Mouse (Mus musculus): ENCODE data around the gene Rfwd3.
"Not testable (repeated sequence)": the region's sequence is repeated elsewhere in the genome, so short reads cannot be mapped to it uniquely, and the experiment has no call there.

Rfwd3 gene

DNA sequence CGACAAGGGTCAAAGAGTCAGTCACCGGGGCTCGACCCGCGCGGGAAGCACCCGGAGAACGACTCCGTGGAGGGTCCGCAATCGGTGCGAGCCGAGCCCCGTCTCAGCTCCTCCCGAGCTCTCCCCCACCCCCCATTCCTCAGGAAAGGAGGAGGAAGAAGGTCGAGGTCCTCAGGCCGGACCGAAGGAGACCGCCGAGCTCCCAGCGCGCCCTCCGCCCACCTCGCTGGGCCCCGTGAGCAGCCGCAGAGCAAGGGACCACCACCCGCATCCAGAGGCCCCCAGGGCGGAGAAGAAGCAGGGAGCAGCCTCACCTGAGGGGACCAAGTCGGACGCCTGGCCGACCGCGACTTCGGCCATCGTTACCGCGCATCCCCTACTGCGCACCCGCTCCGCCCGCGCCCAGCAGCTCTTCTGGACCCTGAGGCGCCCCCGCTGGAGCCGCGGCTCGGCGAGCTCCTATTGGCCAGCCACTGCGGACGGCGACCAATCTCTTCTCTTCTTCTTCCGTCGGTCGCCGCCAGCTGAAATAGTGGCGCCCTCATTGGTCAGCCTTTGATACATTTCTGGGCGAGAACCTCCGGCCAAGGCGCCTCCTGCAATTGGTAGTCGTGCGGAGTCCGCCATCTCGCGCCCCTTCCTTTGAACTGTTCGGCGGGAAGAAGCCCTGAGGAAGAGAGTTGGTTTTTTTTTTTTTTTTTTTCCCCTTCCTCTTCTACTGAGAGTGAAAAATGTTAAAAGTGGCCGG is at the start of gene Rfwd3:
TSS of gene Rfwd3 (minus strand) at position 402 of the 748 bp plus-strand sequence.
- DNase-seq (ENCODE audit: low read depth in 2 of 2, low spot score in 2 of 2): peak; percentile 91

DNA sequence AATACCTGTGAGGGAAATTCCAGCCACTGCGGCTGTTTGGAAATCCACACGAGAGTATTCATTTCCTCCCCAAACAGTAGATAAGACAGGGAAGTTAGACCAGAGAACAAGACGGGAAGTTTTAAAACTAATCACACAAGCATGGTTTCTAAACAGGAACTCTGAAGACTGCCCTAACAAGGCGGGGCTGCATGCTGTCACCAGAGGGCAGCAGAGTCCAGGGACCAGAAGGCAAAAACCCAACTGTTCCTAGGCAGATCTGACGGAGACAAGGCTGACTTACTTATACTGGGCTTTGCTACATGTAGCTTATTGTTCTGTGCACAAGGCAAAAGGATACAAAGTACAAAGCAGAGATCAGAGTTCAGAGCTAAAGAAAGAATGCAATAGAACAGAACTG is 43.2 kb upstream of the Rfwd3 start:
- peak; percentile 42 to 68 for DNase-seq (ENCODE audit: low read depth in 2 of 2, low spot score in 2 of 2)

DNA sequence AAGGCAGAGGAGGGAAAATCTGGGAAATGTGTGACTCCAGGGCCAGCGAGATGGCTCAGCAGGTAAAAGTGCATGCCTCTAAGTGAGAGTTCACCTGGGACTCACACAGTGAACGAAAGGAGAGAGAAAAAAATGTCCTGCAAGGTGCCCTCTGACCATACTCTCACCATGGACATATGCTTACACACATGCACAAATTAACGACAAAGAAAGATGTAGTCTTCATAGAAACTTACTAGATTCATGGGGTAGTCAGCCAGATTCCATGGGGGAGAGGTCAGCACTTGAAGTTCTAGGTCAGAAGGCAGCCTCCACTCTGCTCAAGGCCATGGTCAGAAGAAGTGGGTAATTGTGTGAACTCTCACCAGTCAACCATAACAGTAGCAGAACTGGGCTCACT is 40.2 kb upstream of the Rfwd3 start:
- no peak for DNase-seq (ENCODE audit: low read depth in 2 of 2, low spot score in 2 of 2)

- DNase-seq (ENCODE audit: low read depth in 2 of 2, low spot score in 2 of 2): no peak
Measured at GRCm38 (mm10) chr8:111338370-111339208, 38.6 kb upstream of the Rfwd3 start.

DNA sequence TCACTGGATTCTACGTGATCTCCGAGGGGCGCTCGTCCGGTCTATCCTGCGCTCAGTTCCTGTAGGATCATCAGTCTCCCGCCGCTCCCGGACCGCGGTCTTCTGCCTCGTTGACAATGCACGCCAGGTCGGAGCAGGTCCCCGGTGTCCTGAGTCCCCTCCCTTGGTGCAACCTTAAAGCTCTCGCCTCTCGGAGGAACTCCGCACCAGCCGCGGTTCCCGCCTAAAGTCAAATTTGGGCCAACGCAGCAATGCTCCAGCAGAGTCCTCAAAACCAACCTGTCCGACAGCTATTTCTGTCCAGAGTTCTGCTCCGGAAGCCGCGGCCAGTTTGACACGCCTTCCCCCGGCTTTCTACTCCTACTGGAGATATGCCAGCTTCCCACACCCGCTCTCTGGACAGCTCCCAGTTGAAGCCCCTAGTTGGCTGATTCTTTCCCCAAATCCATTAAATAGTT is 37.9 kb upstream of the Rfwd3 start, which contains the start of gene Mlkl:
TSS of gene Mlkl (minus strand) at position 288 of the 458 bp plus-strand sequence.
- DNase-seq (ENCODE audit: low read depth in 2 of 2, low spot score in 2 of 2): peak in 1 of 2 experiments; percentile 14

GRCm38 (mm10) chr8:111337311-111337889 is 37.4 kb upstream of the Rfwd3 start:
- DNase-seq (ENCODE audit: low read depth in 2 of 2, low spot score in 2 of 2): no peak

DNA sequence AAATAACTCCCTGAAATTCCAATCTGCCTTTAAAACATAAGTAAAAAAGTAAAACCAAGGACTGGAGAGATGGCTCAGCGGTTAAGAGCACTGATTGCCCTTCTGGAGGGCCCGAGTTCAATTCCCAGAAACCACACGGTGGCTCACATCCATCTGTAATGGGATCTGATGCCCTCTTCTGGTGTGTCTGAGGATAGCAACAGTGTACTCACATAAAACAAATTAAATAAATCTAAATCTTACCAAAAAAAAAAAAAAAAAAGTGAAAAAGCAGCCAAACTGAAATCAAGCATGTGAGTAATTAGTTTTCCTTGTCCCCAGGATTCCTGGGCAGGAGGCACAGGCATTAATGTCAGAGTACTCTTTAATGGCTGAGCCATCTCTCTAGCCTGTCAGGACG is 36.7 kb upstream of the Rfwd3 start:
- no peak for DNase-seq (ENCODE audit: low read depth in 2 of 2, low spot score in 2 of 2)

- DNase-seq (ENCODE audit: low read depth in 2 of 2, low spot score in 2 of 2): no peak
Measured at GRCm38 (mm10) chr8:111325222-111325790, 25.3 kb upstream of the Rfwd3 start.

DNA sequence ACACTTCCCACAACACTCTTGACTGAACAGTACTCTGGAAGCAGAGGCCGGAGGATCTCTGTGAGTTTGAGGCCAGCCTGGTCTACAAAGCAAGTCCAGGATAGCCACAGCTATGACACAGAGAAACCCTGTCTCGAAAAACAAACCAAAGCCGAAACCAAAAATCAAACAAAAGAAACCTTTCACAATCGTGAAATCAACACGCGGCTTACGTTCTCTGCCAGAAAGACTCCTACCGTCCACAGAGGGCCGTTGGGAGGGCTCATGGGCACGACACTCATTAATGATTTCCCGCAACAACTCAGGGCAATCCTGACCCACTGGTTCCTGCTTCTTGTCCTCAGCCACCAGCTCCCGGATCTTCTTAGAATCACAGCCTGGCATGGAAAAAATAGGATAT is 14.7 kb upstream of the Rfwd3 start:
- no peak for DNase-seq (ENCODE audit: low read depth in 2 of 2, low spot score in 2 of 2)

GRCm38 (mm10) chr8:111313961-111314360 is 13.9 kb upstream of the Rfwd3 start:
- not testable (repeated sequence) for DNase-seq (ENCODE audit: low read depth in 2 of 2, low spot score in 2 of 2)

- DNase-seq (ENCODE audit: low read depth in 2 of 2, low spot score in 2 of 2): no peak
Measured at GRCm38 (mm10) chr8:111312758-111313162, 12.7 kb upstream of the Rfwd3 start.

GRCm38 (mm10) chr8:111310006-111310405 is 10.0 kb upstream of the Rfwd3 start:
- DNase-seq (ENCODE audit: low read depth in 2 of 2, low spot score in 2 of 2): not testable (repeated sequence)

DNA sequence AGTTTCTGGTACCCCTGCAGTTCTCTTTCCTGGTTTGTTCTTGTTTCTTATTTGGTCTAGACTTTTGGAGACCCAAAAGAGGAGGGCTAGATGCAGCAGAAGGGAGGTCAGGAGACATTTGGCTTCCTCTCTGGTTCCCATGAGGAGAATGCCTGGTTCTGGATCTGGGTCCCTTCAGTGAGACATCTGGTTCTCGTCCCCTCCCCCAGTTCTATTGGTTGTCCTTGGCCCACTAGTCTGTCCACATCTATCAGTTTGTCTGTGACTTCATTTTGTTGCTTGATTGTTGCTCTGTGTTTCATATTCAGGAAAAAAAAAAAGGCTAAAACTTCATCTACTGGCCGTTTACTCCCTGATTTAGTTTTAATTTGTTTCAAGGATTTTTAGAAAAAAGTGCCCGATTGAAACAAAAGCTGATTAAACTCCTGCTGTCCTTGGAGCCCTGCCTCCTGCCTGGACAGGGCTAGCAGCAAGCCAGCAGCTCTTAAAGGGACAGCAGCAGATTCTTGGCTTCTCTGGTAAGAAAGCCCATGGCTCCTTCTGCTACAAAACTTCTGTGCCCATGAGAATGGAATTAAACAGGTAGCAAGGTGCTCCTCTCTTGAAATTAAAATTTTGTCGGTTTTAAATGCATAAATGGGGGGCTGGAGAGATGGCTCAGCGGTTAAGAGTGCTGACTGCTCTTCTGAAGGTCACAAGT is 5.2 kb upstream of the Rfwd3 start:
- no peak for DNase-seq (ENCODE audit: low read depth in 2 of 2, low spot score in 2 of 2)

- no peak for DNase-seq (ENCODE audit: low read depth in 2 of 2, low spot score in 2 of 2)
Measured at GRCm38 (mm10) chr8:111304359-111304758, 4.3 kb upstream of the Rfwd3 start.

DNA sequence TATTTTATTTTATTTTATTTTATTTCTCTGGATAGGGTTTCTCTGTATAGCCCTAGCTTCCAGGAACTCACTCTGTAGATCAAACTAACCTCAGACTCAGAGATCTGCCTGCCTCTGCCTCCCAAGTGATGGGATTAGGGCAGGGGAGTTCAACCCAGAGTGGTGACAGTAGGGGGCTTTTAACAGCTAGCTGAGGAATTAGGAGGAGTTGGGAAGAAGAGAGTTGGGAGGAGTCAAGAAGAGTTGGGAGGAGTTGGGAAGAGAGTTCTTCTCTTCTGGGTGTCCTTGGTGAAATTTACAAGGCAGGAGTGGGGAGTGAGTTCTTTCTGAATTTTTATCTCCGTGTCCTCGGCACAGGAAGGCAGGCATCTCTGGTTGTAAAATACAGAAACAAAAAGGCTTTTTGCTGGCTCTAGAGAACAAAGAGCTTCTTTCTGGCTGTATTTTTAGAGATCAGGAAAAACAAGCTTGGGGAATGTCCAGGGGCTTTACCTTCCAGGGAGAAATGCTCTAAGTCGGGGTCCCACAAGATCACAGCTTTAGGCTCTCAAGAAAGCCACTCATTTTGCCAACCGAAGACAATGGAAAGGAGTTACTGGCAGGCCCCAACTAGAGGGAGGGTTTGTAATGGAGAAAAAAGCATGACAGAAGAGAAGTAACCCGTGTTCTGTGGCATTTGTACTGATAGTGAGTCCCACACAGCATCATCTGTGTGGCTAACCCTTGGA is 3.2 kb upstream of the Rfwd3 start:
- DNase-seq (ENCODE audit: low read depth in 2 of 2, low spot score in 2 of 2): not testable (repeated sequence)

DNA sequence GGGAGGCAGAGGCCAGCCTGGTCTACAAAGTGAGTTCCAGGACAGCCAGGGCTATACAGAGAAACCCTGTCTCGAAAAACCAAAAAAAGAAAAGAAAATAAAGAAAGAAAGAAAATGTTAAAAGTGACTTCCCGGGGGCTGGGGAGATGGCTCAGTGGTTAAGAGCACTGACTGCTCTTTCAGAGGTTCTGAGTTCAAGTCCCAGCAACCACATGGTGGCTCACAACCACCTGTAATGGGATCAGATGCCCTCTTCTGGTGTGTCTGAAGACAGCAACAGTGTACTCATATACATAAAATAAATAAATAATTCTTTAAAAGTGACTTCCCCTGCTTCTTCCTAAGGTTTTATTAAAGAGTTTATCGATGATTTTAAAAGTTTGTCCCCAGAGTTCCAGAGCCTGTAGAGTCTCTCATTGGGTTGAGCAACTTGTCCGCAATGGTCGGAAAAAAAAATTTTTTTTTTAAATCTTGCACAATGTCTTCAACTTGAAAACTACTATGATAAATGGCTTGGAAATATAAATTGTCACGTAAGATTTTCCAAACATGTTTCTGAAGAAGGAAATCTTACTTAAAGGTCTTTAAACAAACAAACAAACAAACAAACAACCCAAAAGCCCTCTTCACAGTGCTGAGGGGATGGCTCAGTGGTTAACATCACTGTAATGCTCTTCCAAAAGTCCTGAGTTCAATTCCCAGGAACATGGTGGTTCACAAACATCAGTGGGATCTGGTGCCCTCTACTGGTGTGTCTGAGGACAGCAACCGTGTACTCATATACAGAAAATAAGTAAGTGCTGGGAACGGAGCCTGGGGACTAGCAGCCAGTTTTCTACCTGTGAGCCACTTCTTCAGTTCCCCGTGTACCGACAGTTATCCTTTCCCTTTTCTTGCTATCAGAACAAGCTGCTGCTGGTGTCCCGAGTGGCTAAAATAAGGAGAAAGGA is 850 bp upstream of the Rfwd3 start:
- DNase-seq (ENCODE audit: low read depth in 2 of 2, low spot score in 2 of 2): no peak

DNA sequence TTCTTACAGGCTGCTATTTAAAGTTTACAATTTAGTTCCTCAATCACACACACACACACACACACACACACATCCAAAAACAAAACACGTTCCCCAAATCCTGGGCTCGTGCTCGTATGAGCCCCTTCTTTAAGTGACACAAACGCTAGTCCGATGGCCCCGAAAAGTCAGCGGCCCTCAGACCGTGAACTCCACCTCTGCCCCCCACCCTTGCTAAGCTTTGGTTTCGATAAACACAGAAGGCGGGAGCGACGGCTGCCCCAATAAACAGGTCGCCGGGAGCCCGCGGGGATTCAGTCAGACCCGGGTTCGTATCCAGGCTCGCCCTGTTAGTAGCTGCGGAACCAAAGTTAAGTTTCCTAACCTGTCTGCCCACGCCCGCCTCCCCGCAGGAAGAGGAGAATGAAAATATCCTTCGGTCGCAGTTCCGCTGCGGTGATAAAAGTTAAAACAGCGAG is 630 bp downstream of the Rfwd3 start:
- peak; percentile 51 to 55 for DNase-seq (ENCODE audit: low read depth in 2 of 2, low spot score in 2 of 2)

- no peak for DNase-seq (ENCODE audit: low read depth in 2 of 2, low spot score in 2 of 2)
Measured at GRCm38 (mm10) chr8:111298011-111298410, 2.0 kb downstream of the Rfwd3 start.

- DNase-seq (ENCODE audit: low read depth in 2 of 2, low spot score in 2 of 2): no peak
Measured at GRCm38 (mm10) chr8:111291733-111292132, 8.3 kb downstream of the Rfwd3 start.

Measured in CD8-positive naive resting alpha-beta T cell, adult 2 months (primary cell).